In the genomic region with DNA sequence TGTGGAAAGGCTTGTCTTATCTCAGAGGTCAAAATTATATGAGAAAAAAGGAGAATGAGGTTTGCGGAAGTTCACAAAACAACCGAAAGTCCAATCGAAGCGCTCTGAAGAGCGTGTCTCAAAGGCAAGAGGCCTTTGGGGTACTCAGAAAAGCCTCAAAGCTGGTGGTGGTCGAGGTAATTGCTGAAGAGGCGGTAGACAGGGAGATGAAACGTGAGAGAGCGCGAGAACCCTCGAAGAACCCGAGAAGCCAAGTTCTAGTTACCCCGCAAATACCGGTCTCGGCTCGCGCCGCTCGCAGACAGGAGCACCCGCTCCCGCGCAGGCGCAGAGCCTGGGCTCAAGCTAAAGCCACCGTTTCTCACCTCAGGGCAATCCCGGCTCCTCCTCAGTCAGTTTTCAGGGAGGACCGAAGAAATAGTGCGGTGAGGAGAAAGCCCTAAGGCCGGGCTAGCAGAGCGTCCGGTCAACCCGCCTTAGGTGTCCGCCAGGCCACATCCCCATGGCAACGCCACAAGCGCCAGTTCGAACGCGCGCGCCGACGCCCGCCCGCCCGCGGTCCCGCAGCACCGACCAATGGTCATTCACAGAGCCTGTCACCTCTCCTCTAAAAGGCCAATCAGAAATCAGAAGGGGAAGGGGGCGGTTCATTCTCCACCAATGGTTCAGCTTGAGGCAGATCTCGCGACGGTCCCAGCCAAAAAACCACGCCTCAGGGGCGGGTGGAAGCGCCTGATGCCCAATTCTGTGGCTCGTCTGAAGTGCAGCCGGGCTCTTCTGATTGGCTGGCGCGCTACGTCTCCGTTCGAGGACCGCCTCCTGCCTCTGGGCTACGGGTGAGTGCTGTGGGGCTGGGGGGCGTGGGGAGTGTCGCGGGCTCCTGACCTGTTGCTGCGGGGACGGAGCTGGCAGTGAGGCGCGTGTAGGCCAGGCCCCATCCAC, we compare ENCODE assay signal across 8 mouse cellular contexts. TPM values are rescaled to one million over a fixed set of nuclear protein-coding genes. Genes with fewer than 3 reads are reported as not detected.
DNase-seq lines count a peak whose midpoint lies in the region; ATAC-seq and TF ChIP-seq lines count a peak whose summit lies in the region.

Gene Kif24 (minus strand): TSS at position 543 of the 942 bp plus-strand sequence.
Gene Nudt2 (plus strand): TSS at position 807 of the 942 bp plus-strand sequence.

- under 1% methylated on average over 70 of the region's 70 CpGs for WGBS in forebrain, embryonic 11.5 days
- under 1% methylated on average over 70 of the region's 70 CpGs for WGBS in heart, embryonic 16.5 days
- WGBS in liver, embryonic 15.5 days (ENCODE audit: insufficient replicate concordance), result under 1% methylated on average over 70 of the region's 70 CpGs
- under 1% methylated on average over 70 of the region's 70 CpGs for WGBS in neural tube, embryonic 12.5 days

- no peak for TF ChIP-seq RAD21 in CH12.LX (IDR thresholded peaks at IDR 0.05; ENCODE audit: low read depth, low read length)

- DNase-seq in CH12.LX (ENCODE audit: extremely low read depth), result peak; percentile 99
- DNase-seq in c-Kit-positive CD71-positive TER-119-negative erythroid progenitor cells, embryonic 14.5 days (ENCODE audit: low read depth), result peak; percentile 100
- DNase-seq in forebrain, embryonic 11.5 days (ENCODE audit: low spot score), result peak; percentile 98
- DNase-seq in kidney, postnatal 36 days, result peak; percentile 98 to 100
- DNase-seq in telencephalon, adult 2 months (ENCODE audit: low read depth, low spot score), result peak; percentile 99

- peak; percentile 97 for ATAC-seq in forebrain, embryonic 11.5 days (replicated peaks; ENCODE audit: low FRiP score)
- peak; percentile 98 for ATAC-seq in heart, embryonic 16.5 days (replicated peaks; ENCODE audit: extremely low read depth, insufficient read depth, low FRiP score)
- peak; percentile 97 for ATAC-seq in liver, embryonic 15.5 days (ENCODE audit: insufficient read depth)
- ATAC-seq in neural tube, embryonic 12.5 days (ENCODE audit: low FRiP score, low read depth), result peak; percentile 99

- TF ChIP-seq EP300 in CH12.LX (IDR thresholded peaks at IDR 0.05; ENCODE audit: low read length), result no peak

- peaks cover 8 to 17% of the 10 kb centered on the region in 2 experiments; a peak in 3 of 4 replicates for H3K4me1 ChIP-seq in CH12.LX (ENCODE audit: control insufficient read depth in 1 of 2, insufficient read depth in 2 of 2)
- no peaks in the 10 kb centered on the region; the same call in 1 of the 2 replicates for H3K4me1 ChIP-seq in forebrain, embryonic 11.5 days (replicated peaks; ENCODE audit: control insufficient read depth, insufficient read depth, low read length)
- H3K4me1 ChIP-seq in heart, embryonic 16.5 days (ENCODE audit: control insufficient read depth, insufficient read depth, low read length), result peaks cover 15% of the 10 kb centered on the region
- peaks cover 28% of the 10 kb centered on the region for H3K4me1 ChIP-seq in liver, embryonic 15.5 days (replicated peaks)
- H3K4me1 ChIP-seq in neural tube, embryonic 12.5 days, result peaks cover 14% of the 10 kb centered on the region; the same call in 1 of the 2 replicates

- H3K79me2 ChIP-seq in CH12.LX (replicated peaks; ENCODE audit: control insufficient read depth, extremely low read depth, insufficient read depth, poor library complexity, severe bottlenecking), result peaks cover 16% of the 10 kb centered on the region

- H3K9ac ChIP-seq in CH12.LX (ENCODE audit: insufficient read depth, low read depth), result peak within 1 kb of the TSS; percentile 84
- H3K9ac ChIP-seq in forebrain, embryonic 11.5 days (ENCODE audit: low read length), result peak within 1 kb of the TSS; percentile 77
- H3K9ac ChIP-seq in heart, embryonic 16.5 days (ENCODE audit: low read length), result peak within 1 kb of the TSS; percentile 83
- peak within 1 kb of the TSS; percentile 78 for H3K9ac ChIP-seq in liver, embryonic 15.5 days
- peak within 1 kb of the TSS; percentile 66 for H3K9ac ChIP-seq in neural tube, embryonic 12.5 days

- peak within 1 kb of the TSS; percentile 97 for H3K4me2 ChIP-seq in CH12.LX (ENCODE audit: insufficient read depth, low read depth, poor library complexity, severe bottlenecking)
- peak within 1 kb of the TSS; percentile 80 for H3K4me2 ChIP-seq in forebrain, embryonic 11.5 days (ENCODE audit: low read depth, low read length, severe bottlenecking)
- peak within 1 kb of the TSS; percentile 80 for H3K4me2 ChIP-seq in heart, embryonic 16.5 days (ENCODE audit: low read depth, low read length)
- peak within 1 kb of the TSS; percentile 84 for H3K4me2 ChIP-seq in liver, embryonic 15.5 days
- H3K4me2 ChIP-seq in neural tube, embryonic 12.5 days (replicated peaks), result peak within 1 kb of the TSS; percentile 68

- no peaks in the 10 kb centered on the region for H3K9me3 ChIP-seq in CH12.LX (replicated peaks; ENCODE audit: low read length)
- H3K9me3 ChIP-seq in forebrain, embryonic 11.5 days (ENCODE audit: control insufficient read depth, low read length), result no peaks in the 10 kb centered on the region
- no peaks in the 10 kb centered on the region for H3K9me3 ChIP-seq in heart, embryonic 16.5 days (replicated peaks; ENCODE audit: control insufficient read depth, low read length)
- H3K9me3 ChIP-seq in liver, embryonic 15.5 days (replicated peaks), result no peaks in the 10 kb centered on the region
- H3K9me3 ChIP-seq in neural tube, embryonic 12.5 days, result no peaks in the 10 kb centered on the region

- peak within 1 kb of the TSS; percentile 69 to 99 (median 81) for H3K4me3 ChIP-seq in CH12.LX (replicated peaks in 1 of 3; ENCODE audit: low read depth in 2 of 3, low read length in 2 of 3, poor library complexity in 1 of 3)
- H3K4me3 ChIP-seq in forebrain, embryonic 11.5 days (ENCODE audit: low read depth, low read length), result peak within 1 kb of the TSS; percentile 74
- H3K4me3 ChIP-seq in heart, embryonic 16.5 days (ENCODE audit: low read length), result peak within 1 kb of the TSS; percentile 86
- H3K4me3 ChIP-seq in liver, embryonic 15.5 days (replicated peaks), result peak within 1 kb of the TSS; percentile 78
- H3K4me3 ChIP-seq in neural tube, embryonic 12.5 days, result peak within 1 kb of the TSS; percentile 65

- in situ Hi-C loops in CH12.LX (cut with MboI; ENCODE audit: low pct_ligation_motif_present, low pct_unique_long_range_greater_than_20kb, low sequenced_read_pairs), result no loop called here

- H3K27ac ChIP-seq in CH12.LX (ENCODE audit: insufficient read depth, low read depth), result 0 out of 2 replicates have a peak within 1 kb of the TSS, but pooled peaks have one; percentile 2
- H3K27ac ChIP-seq in forebrain, embryonic 11.5 days (ENCODE audit: low read depth, low read length), result peak within 1 kb of the TSS; percentile 70; the same call in 1 of the 2 replicates
- H3K27ac ChIP-seq in heart, embryonic 16.5 days (ENCODE audit: low read length), result peak within 1 kb of the TSS; percentile 54; the same call in 1 of the 2 replicates
- H3K27ac ChIP-seq in liver, embryonic 15.5 days (replicated peaks), result peak within 1 kb of the TSS; percentile 87
- H3K27ac ChIP-seq in neural tube, embryonic 12.5 days, result no peak within 1 kb of the TSS

- no peaks in the 10 kb centered on the region for H3K27me3 ChIP-seq in CH12.LX (replicated peaks)
- H3K27me3 ChIP-seq in forebrain, embryonic 11.5 days (ENCODE audit: control insufficient read depth, insufficient read depth, low read length), result no peaks in the 10 kb centered on the region
- no peaks in the 10 kb centered on the region for H3K27me3 ChIP-seq in heart, embryonic 16.5 days (ENCODE audit: control insufficient read depth, insufficient read depth, low read length)
- H3K27me3 ChIP-seq in liver, embryonic 15.5 days, result no peaks in the 10 kb centered on the region
- no peaks in the 10 kb centered on the region for H3K27me3 ChIP-seq in neural tube, embryonic 12.5 days (replicated peaks)

- TF ChIP-seq POLR2A in CH12.LX (IDR thresholded peaks at IDR 0.05; ENCODE audit: low read depth, low read length), result peak; percentile 79

- no peak for TF ChIP-seq CTCF in CH12.LX (conservative IDR thresholded peaks at IDR 0.05 in 1 of 2, IDR thresholded peaks at IDR 0.05 in 1 of 2; ENCODE audit: low read depth in 2 of 2, low read length in 2 of 2)

- peaks cover 0 to 13% of the 10 kb centered on the region in 2 experiments for H3K36me3 ChIP-seq in CH12.LX (replicated peaks in 1 of 2; ENCODE audit: control insufficient read depth in 1 of 2, insufficient read depth in 1 of 2, low read length in 1 of 2)
- H3K36me3 ChIP-seq in forebrain, embryonic 11.5 days (ENCODE audit: control insufficient read depth, insufficient read depth, low read length), result no peaks in the 10 kb centered on the region; the same call in 1 of the 2 replicates
- H3K36me3 ChIP-seq in heart, embryonic 16.5 days (ENCODE audit: control insufficient read depth, insufficient read depth), result no peaks in the 10 kb centered on the region
- H3K36me3 ChIP-seq in liver, embryonic 15.5 days (replicated peaks), result 0 out of 2 replicates have a peak, but pooled peaks cover 6% of the 10 kb centered on the region
- no peaks in the 10 kb centered on the region for H3K36me3 ChIP-seq in neural tube, embryonic 12.5 days

- dilution Hi-C loops in CH12.LX (cut with MboI; ENCODE audit: extremely low pct_ligation_motif_present, extremely low pct_unique_long_range_greater_than_20kb, low sequenced_read_pairs), result no loop called here

TF ChIP-seq in CH12.LX, 34 proteins besides CTCF, POLR2A, EP300 and RAD21 (continues in another document):
- TF ChIP-seq ZMIZ1 (IDR thresholded peaks at IDR 0.05; ENCODE audit: low read depth, low read length) (peak; percentile 60; the same call in 1 of the 2 replicates), JUND (conservative IDR thresholded peaks at IDR 0.05; ENCODE audit: low read depth, low read length) (no peak), BHLHE40 (IDR thresholded peaks at IDR 0.05; ENCODE audit: low read depth, low read length) (no peak), KAT2A (IDR thresholded peaks at IDR 0.05; ENCODE audit: insufficient replicate concordance, low read length) (peak; percentile 71; the same call in 1 of the 2 replicates)

RNA-seq across cellular contexts. Expression of gene Kif24, which starts in this region (rescaled TPM):
- total RNA-seq in CH12.LX (2012; rRNA removed), result 8.6 and 9.1 TPM in 2 replicates
- 5.5 and 6.4 TPM in 2 replicates for total RNA-seq in CH12.LX (2014; rRNA removed)
- 7.9 and 8.4 TPM in 2 replicates for polyA plus RNA-seq in CH12.LX (2012; ENCODE audit: insufficient read length, low read depth)
- 14.9 and 15.8 TPM in 2 replicates for polyA plus RNA-seq in forebrain, embryonic 11.5 days (2014; fragmentation: Nextera tagmentation; extraction: Ambion mirVana)
- 3.4 and 4.8 TPM in 2 replicates for polyA plus RNA-seq in heart, embryonic 16.5 days (2015; fragmentation: Nextera tagmentation; extraction: Ambion mirVana)
- polyA plus RNA-seq in liver, embryonic 15.5 days (2015; fragmentation: Nextera tagmentation; extraction: Ambion mirVana), result 5.3 and 5.5 TPM in 2 replicates
- polyA plus RNA-seq in neural tube, embryonic 12.5 days (2016; fragmentation: Nextera tagmentation; extraction: Ambion mirVana), result 10.0 TPM in 2 replicates

RNA-seq across cellular contexts. Expression of gene Nudt2, which starts in this region (rescaled TPM):
- total RNA-seq in CH12.LX (2012; rRNA removed) (26.5 and 27.9 TPM in 2 replicates), CH12.LX (2014; rRNA removed) (40.2 and 47.1 TPM in 2 replicates)
- 21.7 and 23.2 TPM in 2 replicates for polyA plus RNA-seq in CH12.LX (2012; ENCODE audit: insufficient read length, low read depth)
- polyA plus RNA-seq in forebrain, embryonic 11.5 days (2014; fragmentation: Nextera tagmentation; extraction: Ambion mirVana), result 64.7 and 68.0 TPM in 2 replicates
- 41.6 and 41.7 TPM in 2 replicates for polyA plus RNA-seq in heart, embryonic 16.5 days (2015; fragmentation: Nextera tagmentation; extraction: Ambion mirVana)
- polyA plus RNA-seq in liver, embryonic 15.5 days (2015; fragmentation: Nextera tagmentation; extraction: Ambion mirVana), result 20.2 and 22.3 TPM in 2 replicates
- polyA plus RNA-seq in neural tube, embryonic 12.5 days (2016; fragmentation: Nextera tagmentation; extraction: Ambion mirVana), result 54.3 and 57.6 TPM in 2 replicates
